Mouse (Mus musculus) spleen, adult 2 months (tissue): ENCODE measurements around the gene Cab39.

ENCODE experiments used
- CTCF ChIP-seq: fragments of 200-500 bp; IDR thresholded peaks from 2 replicates; pipeline ENCODE4 v1.5.1; 2011; ENCODE audit warnings: mild to moderate bottlenecking, inconsistent platforms; ENCODE audit not compliant: insufficient read depth, insufficient read length, insufficient replicate concordance; ENCODE audit errors: extremely low read depth
- POLR2A ChIP-seq: fragments of 200-500 bp; IDR thresholded peaks from 2 replicates; pipeline ENCODE4 v1.6.1; 2011; ENCODE audit warnings: low read depth, low read length, inconsistent platforms

DNA sequence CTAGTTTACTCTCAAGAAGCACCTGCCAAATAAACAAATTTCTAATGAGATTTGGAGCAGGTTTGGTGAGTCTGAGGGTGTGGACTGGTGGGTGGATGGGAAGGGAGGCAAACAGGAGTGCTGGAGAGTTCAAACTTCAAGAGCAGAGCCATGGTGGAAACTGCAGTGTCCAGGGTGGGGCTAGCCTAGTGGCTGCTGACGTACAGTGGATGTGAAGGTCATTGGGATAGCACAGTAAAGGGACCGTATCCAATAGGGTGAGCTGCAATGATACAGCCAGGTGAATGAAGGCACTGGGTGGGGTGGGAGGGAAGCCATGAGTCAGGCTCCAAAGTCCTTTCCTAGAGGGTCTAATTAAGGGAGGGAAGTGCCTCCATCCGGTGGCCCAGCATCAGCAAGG lies 2.7 kb upstream of the Cab39 start:
- TF ChIP-seq POLR2A (no peak), CTCF (no peak)
